Mouse (Mus musculus): Measurements from ENCODE around the gene Eif2ak3. TPM values are rescaled to one million over a fixed set of nuclear protein-coding genes. Genes with fewer than 3 reads are reported as not detected.
A peak's percentile ranks its signal among the peaks of the same experiment; 100 is the strongest.
"Not testable (repeated sequence)": the region's sequence is repeated elsewhere in the genome, so short reads cannot be mapped to it uniquely, and the experiment has no call there.

Gene Eif2ak3
- polyA plus RNA-seq, 1 experiment from 2014 or later = 6.5 TPM

DNA sequence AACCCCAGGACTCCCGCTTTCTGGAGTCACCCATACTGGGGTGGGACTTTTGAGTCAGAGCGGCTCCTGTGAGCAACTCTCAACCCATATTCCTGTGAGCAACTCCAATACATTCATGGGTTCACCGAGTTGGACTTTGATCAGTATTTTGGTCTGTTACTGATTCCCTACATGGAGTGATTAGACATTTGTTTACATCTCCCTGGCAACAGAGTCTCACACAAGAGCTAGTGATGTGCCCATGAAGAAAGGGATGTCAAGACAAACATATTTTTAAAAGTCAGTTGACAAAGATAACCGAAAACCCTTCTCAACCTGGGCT lies 29.7 kb upstream of the Eif2ak3 start:
- no peak overlapping the region for H3K4me3 ChIP-seq
- no peaks in the 10 kb centered on the region for H3K27me3 ChIP-seq (ENCODE audit: poor library complexity, severe bottlenecking)
- H3K36me3 ChIP-seq (replicated peaks) = no peaks in the 10 kb centered on the region
- no peak overlapping the region for H3K27ac ChIP-seq
- no peak for DNase-seq (ENCODE audit: extremely low spot score, low spot score)
- WGBS = 92% methylated on average over 4 of the region's 4 CpGs
- H3K4me1 ChIP-seq = peaks cover 9% of the 10 kb centered on the region
- no peaks in the 10 kb centered on the region for H3K9me3 ChIP-seq

DNA sequence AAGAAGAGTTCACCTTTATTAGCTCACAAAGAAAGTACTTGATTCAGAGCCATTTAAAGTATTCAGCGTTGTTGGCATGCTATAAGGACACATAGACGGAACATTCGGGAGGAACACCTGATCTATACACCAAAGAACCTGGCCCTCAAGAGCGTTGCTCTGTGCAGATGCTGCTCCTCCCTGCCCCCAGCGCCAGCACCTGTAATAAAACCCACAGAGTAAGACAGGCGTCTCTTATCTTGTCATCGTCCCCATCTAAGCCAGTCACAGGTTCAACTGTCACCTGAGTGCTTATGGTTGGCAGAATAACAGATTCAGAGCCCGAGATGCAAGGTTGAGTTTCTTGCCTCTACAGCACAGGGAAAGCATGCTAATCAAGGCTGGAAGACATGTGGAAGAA lies 28.8 kb upstream of the Eif2ak3 start:
- Histone ChIP-seq H3K27me3 (ENCODE audit: poor library complexity, severe bottlenecking) (no peaks in the 10 kb centered on the region), H3K9me3 (no peaks in the 10 kb centered on the region), H3K4me1 (peaks cover 9% of the 10 kb centered on the region), H3K4me3 (no peak overlapping the region), H3K27ac (no peak overlapping the region), H3K36me3 (replicated peaks) (no peaks in the 10 kb centered on the region)
- 92% methylated on average over 8 of the region's 8 CpGs for WGBS
- no peak for DNase-seq (ENCODE audit: extremely low spot score, low spot score)

DNA sequence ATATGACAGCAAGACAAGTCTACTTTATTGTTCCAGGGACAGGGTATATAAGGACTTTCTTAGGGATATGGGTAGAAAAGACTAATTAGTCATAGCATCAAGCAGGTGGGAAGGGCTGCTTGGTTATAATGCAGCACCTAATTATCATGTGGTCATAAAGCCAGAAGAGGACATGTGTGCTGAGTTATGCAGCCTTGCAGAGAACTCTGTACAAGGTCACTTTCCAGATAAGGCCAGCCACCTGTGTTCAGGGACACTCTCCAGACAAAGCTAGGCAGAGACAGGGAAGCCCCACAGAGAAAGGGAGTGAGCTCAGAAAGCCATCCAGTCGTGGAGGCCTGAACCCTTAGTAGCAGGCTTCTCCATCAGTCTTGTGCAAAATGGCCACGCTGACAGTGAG lies 22.7 kb upstream of the Eif2ak3 start:
- no peaks in the 10 kb centered on the region for H3K36me3 ChIP-seq (replicated peaks)
- WGBS = 67% methylated on average over 2 of the region's 2 CpGs
- no peak for DNase-seq (ENCODE audit: extremely low spot score, low spot score)
- H3K27me3 ChIP-seq (ENCODE audit: poor library complexity, severe bottlenecking) = no peaks in the 10 kb centered on the region
- H3K4me1 ChIP-seq = peaks cover 12% of the 10 kb centered on the region
- H3K4me3 ChIP-seq = no peak overlapping the region
- H3K27ac ChIP-seq = no peak overlapping the region
- no peaks in the 10 kb centered on the region for H3K9me3 ChIP-seq

GRCm38 (mm10) chr6:70822386-70822910 lies 21.9 kb upstream of the Eif2ak3 start:
- H3K4me3 ChIP-seq = no peak overlapping the region
- 76% methylated on average over 5 of the region's 5 CpGs for WGBS
- no peaks in the 10 kb centered on the region for H3K27me3 ChIP-seq (ENCODE audit: poor library complexity, severe bottlenecking)
- H3K9me3 ChIP-seq = no peaks in the 10 kb centered on the region
- no peak overlapping the region for H3K27ac ChIP-seq
- H3K4me1 ChIP-seq = peaks cover 12% of the 10 kb centered on the region
- no peaks in the 10 kb centered on the region for H3K36me3 ChIP-seq (replicated peaks)
- no peak for DNase-seq (ENCODE audit: extremely low spot score, low spot score)

GRCm38 (mm10) chr6:70823277-70823676 lies 21.0 kb upstream of the Eif2ak3 start:
- not testable (repeated sequence) for H3K27me3 ChIP-seq (ENCODE audit: poor library complexity, severe bottlenecking); H3K4me3 ChIP-seq; H3K27ac ChIP-seq; DNase-seq (ENCODE audit: extremely low spot score, low spot score); H3K36me3 ChIP-seq (replicated peaks); H3K9me3 ChIP-seq
- H3K4me1 ChIP-seq = peaks cover 12% of the 10 kb centered on the region
- 74% methylated on average over 4 of the region's 4 CpGs for WGBS

DNA sequence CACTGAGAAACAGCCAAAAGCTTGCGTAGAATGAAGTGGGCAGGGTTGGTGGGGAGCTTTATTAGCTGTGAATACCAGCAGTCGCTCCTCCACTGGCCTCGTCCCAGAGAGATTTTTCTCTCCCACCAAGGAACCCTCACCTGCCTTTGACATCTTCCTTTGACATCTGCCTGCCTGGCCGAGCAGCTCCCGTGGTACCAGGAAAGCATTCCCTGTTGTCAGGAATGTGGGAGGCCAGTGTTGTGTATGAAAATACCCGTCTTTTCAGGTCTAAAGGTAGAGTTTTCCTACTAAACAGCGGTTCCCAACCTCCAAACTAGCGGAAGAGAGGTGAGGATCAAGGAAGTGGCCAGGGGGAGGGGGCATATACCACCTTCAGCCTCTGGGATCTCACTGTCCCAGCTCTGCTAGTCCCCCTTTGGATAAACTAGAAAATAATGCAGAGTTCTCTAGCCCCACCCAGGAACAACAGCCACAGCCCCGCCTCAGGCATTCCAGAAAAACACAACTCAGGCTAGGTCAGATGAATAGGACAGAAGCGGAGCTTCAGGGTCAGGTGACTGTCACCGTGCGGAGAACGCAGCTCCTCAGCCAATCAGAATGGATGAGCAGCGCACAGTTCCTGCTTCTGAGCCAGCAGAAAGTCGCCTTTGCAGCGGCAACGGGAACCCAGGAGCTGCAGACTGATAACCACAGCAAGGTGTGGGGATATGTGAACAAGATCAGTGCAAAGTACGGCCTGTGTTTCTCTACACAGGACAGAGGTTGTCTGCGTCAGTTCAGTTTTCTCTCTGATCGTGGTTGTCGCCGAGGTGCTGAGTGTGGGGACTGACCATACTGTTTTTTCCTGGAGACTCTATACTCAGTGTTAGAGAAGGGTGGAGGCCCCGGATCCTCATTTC lies 20.0 kb upstream of the Eif2ak3 start:
- peaks cover 12% of the 10 kb centered on the region for H3K4me1 ChIP-seq
- no peaks in the 10 kb centered on the region for H3K36me3 ChIP-seq (replicated peaks)
- WGBS = 7% methylated on average over 23 of the region's 23 CpGs
- peak; percentile 66 for DNase-seq (ENCODE audit: extremely low spot score, low spot score)
- H3K9me3 ChIP-seq = no peaks in the 10 kb centered on the region
- peak overlapping the region; percentile 58 for H3K4me3 ChIP-seq
- H3K27ac ChIP-seq = peak overlapping the region; percentile 76
- no peaks in the 10 kb centered on the region for H3K27me3 ChIP-seq (ENCODE audit: poor library complexity, severe bottlenecking)

- Histone ChIP-seq H3K27ac (peak overlapping the region; percentile 76), H3K9me3 (no peaks in the 10 kb centered on the region), H3K4me1 (peaks cover 12% of the 10 kb centered on the region), H3K27me3 (ENCODE audit: poor library complexity, severe bottlenecking) (no peaks in the 10 kb centered on the region), H3K4me3 (peak overlapping the region; percentile 58), H3K36me3 (replicated peaks) (no peaks in the 10 kb centered on the region)
- DNase-seq (ENCODE audit: extremely low spot score, low spot score) = no peak
- WGBS = 47% methylated on average over 4 of the region's 4 CpGs
Measured at GRCm38 (mm10) chr6:70824987-70825337, 19.4 kb upstream of the Eif2ak3 start.

DNA sequence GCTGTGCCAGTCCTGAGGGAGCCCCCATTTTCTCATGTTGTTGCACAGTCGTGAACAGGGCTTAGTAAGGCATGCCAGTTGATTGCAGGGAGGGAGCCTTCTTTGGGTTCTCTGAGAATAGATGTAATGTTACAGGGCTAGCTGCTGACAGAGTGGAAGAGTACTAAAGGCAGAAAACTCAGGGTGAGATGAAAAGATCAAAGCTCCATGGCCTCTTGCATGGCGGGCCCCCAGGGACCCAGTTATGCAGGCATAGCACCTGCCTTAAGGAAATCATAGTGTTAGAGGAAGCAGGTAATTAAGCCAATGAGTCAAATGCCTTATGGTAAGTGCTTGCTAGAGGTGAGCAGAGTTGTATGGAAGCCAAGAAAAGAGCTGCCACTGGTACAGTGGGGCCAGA lies 14.9 kb upstream of the Eif2ak3 start:
- no peaks in the 10 kb centered on the region for H3K27me3 ChIP-seq (ENCODE audit: poor library complexity, severe bottlenecking)
- H3K4me1 ChIP-seq = peaks cover 6% of the 10 kb centered on the region
- no peak overlapping the region for H3K4me3 ChIP-seq
- no peaks in the 10 kb centered on the region for H3K9me3 ChIP-seq
- 60% methylated on average over 2 of the region's 2 CpGs for WGBS
- DNase-seq (ENCODE audit: extremely low spot score, low spot score) = no peak
- H3K36me3 ChIP-seq (replicated peaks) = no peaks in the 10 kb centered on the region
- H3K27ac ChIP-seq = no peak overlapping the region

DNA sequence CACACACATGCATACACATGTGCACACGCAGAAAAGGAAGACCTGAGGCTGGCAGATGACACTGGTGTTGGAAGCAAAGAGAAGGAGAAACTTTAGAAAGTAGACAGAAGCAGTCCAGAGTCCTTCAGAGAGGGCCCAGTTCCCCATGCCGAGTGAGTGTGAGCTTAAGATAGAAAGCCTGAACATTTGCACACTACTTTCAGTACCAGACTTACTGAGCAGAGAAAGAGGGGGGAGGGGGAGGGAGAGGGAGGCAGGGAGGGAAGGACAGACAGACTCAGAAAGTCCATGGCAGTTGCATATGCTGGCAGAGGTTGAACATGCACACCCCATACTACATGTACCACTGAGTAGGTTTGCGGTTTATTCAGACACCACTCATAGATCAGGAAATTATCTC lies 13.8 kb upstream of the Eif2ak3 start:
- no peak overlapping the region for H3K4me3 ChIP-seq
- H3K9me3 ChIP-seq = no peaks in the 10 kb centered on the region
- no peaks in the 10 kb centered on the region for H3K27me3 ChIP-seq (ENCODE audit: poor library complexity, severe bottlenecking)
- WGBS = 87% methylated on average over 3 of the region's 3 CpGs
- no peaks in the 10 kb centered on the region for H3K4me1 ChIP-seq
- H3K36me3 ChIP-seq (replicated peaks) = no peaks in the 10 kb centered on the region
- no peak overlapping the region for H3K27ac ChIP-seq
- DNase-seq (ENCODE audit: extremely low spot score, low spot score) = no peak

- Histone ChIP-seq H3K36me3 (replicated peaks) (no peaks in the 10 kb centered on the region), H3K4me3 (no peak overlapping the region), H3K27ac (no peak overlapping the region), H3K4me1 (no peaks in the 10 kb centered on the region), H3K9me3 (no peaks in the 10 kb centered on the region), H3K27me3 (ENCODE audit: poor library complexity, severe bottlenecking) (no peaks in the 10 kb centered on the region)
- WGBS = 85% methylated on average over 10 of the region's 10 CpGs
- no peak for DNase-seq (ENCODE audit: extremely low spot score, low spot score)
Measured at GRCm38 (mm10) chr6:70831179-70831839, 13.0 kb upstream of the Eif2ak3 start.

- DNase-seq (ENCODE audit: extremely low spot score, low spot score) = no peak
- Histone ChIP-seq H3K4me3 (no peak overlapping the region), H3K9me3 (no peaks in the 10 kb centered on the region), H3K27me3 (ENCODE audit: poor library complexity, severe bottlenecking) (no peaks in the 10 kb centered on the region), H3K4me1 (no peaks in the 10 kb centered on the region), H3K36me3 (replicated peaks) (no peaks in the 10 kb centered on the region), H3K27ac (no peak overlapping the region)
- 88% methylated on average over 2 of the region's 2 CpGs for WGBS
Measured at GRCm38 (mm10) chr6:70837297-70837696, 7.0 kb upstream of the Eif2ak3 start.

- no peaks in the 10 kb centered on the region for H3K9me3 ChIP-seq
- no peaks in the 10 kb centered on the region for H3K27me3 ChIP-seq (ENCODE audit: poor library complexity, severe bottlenecking)
- no peak overlapping the region for H3K27ac ChIP-seq
- H3K4me1 ChIP-seq = peaks cover 7% of the 10 kb centered on the region
- WGBS = 56% methylated on average over 3 of the region's 3 CpGs
- H3K36me3 ChIP-seq (replicated peaks) = no peaks in the 10 kb centered on the region
- DNase-seq (ENCODE audit: extremely low spot score, low spot score) = no peak
- H3K4me3 ChIP-seq = no peak overlapping the region
Measured at GRCm38 (mm10) chr6:70838532-70838931, 5.8 kb upstream of the Eif2ak3 start.

- 75% methylated on average over 5 of the region's 5 CpGs for WGBS
- Histone ChIP-seq H3K27ac (no peak overlapping the region), H3K27me3 (ENCODE audit: poor library complexity, severe bottlenecking) (no peaks in the 10 kb centered on the region), H3K9me3 (no peaks in the 10 kb centered on the region), H3K4me3 (no peak overlapping the region), H3K36me3 (replicated peaks) (no peaks in the 10 kb centered on the region), H3K4me1 (peaks cover 14% of the 10 kb centered on the region)
- DNase-seq (ENCODE audit: extremely low spot score, low spot score) = no peak
Measured at GRCm38 (mm10) chr6:70840281-70840680, 4.0 kb upstream of the Eif2ak3 start.

All from forebrain, embryonic 10.5 days (tissue).